Mouse (Mus musculus): ENCODE data around the gene 1810037I17Rik.
A peak's percentile ranks its signal among the peaks of the same experiment; 100 is the strongest.

Gene 1810037I17Rik

GRCm38 (mm10) chr3:122924009-122924914, at the start of gene 1810037I17Rik:
TSS of gene 1810037I17Rik (plus strand) at chr3:122924203.
- peak; percentile 98 for DNase-seq

GRCm38 (mm10) chr3:122876870-122877269, 47.1 kb upstream of the 1810037I17Rik start:
- DNase-seq = no peak

GRCm38 (mm10) chr3:122877543-122877942, 46.5 kb upstream of the 1810037I17Rik start:
- no peak for DNase-seq

GRCm38 (mm10) chr3:122878705-122879315, 45.2 kb upstream of the 1810037I17Rik start:
- DNase-seq = no peak

GRCm38 (mm10) chr3:122887505-122888301, 36.3 kb upstream of the 1810037I17Rik start:
- DNase-seq = no peak

GRCm38 (mm10) chr3:122888371-122888819, 35.6 kb upstream of the 1810037I17Rik start:
- peak; percentile 13 for DNase-seq

- DNase-seq = no peak
Measured at GRCm38 (mm10) chr3:122894772-122895171, 29.2 kb upstream of the 1810037I17Rik start, which contains the start of gene Fabp2. TSS of gene Fabp2 (plus strand) at chr3:122895072.

- DNase-seq = no peak
Measured at GRCm38 (mm10) chr3:122895189-122895731, 28.7 kb upstream of the 1810037I17Rik start.

- no peak for DNase-seq
Measured at GRCm38 (mm10) chr3:122898254-122898653, 25.7 kb upstream of the 1810037I17Rik start.

GRCm38 (mm10) chr3:122903746-122904433, 20.1 kb upstream of the 1810037I17Rik start:
- peak; percentile 73 for DNase-seq

- no peak for DNase-seq
Measured at GRCm38 (mm10) chr3:122907841-122908240, 16.2 kb upstream of the 1810037I17Rik start.

GRCm38 (mm10) chr3:122915493-122915892, 8.5 kb upstream of the 1810037I17Rik start:
- DNase-seq = no peak

- no peak for DNase-seq
Measured at GRCm38 (mm10) chr3:122916191-122916680, 7.8 kb upstream of the 1810037I17Rik start.

- no peak for DNase-seq
Measured at GRCm38 (mm10) chr3:122918672-122919071, 5.3 kb upstream of the 1810037I17Rik start.

GRCm38 (mm10) chr3:122919260-122919659, 4.7 kb upstream of the 1810037I17Rik start, which contains the start of gene Gm10959:
TSS of gene Gm10959 (minus strand) at chr3:122919360.
- DNase-seq = no peak

GRCm38 (mm10) chr3:122920572-122921435, 3.2 kb upstream of the 1810037I17Rik start:
- DNase-seq = no peak

GRCm38 (mm10) chr3:122921676-122922527, 2.1 kb upstream of the 1810037I17Rik start:
- DNase-seq = no peak

GRCm38 (mm10) chr3:122923147-122923546, 856 bp upstream of the 1810037I17Rik start:
- DNase-seq = no peak

- no peak for DNase-seq
Measured at GRCm38 (mm10) chr3:122929723-122930122, 5.7 kb downstream of the 1810037I17Rik start.

GRCm38 (mm10) chr3:122932466-122932865, 8.5 kb downstream of the 1810037I17Rik start:
- no peak for DNase-seq
